Mouse (Mus musculus) heart, postnatal 25 days (tissue): ENCODE measurements at regions not wholly inside any gene's neighbourhood (a gene's known extent, or its start where the extent isn't known, plus 50 kb on each side); places are given as distances from the start of the nearest gene placed in this dataset.

Source experiments
- DNase-seq: peaks from one replicate; pipeline ENCODE4 v3.0.0; 2022; ENCODE audit warnings: low spot score
- intact Hi-C: fragments of 180-260 bp; cut with DNase I; formaldehyde crosslinking; loops from one replicate; pipeline ENCODE4 v1.15.1; 2025

- intact Hi-C loops = loop anchor here (5.0 kb wide), 2 partner anchors 446 to 536 kb away; partner anchors contain the start of gene Ikzf2
These were observed 133.8 kb upstream of the Erbb4 start for GRCm38 (mm10) chr1:69241502-69242214.

GRCm38 (mm10) chr1:69227864-69228263, 120.0 kb upstream of the Erbb4 start:
- intact Hi-C loops = no loop called here
- no peak for DNase-seq

More at GRCm38 (mm10) chr1:69241502-69242214, 133.8 kb upstream of the Erbb4 start:
- peak; percentile 3 for DNase-seq

- intact Hi-C loops = no loop called here
- no peak for DNase-seq
These were observed 105.1 kb upstream of the Erbb4 start for GRCm38 (mm10) chr1:69212896-69213500.

- DNase-seq = no peak
- intact Hi-C loops = no loop called here
These were observed 94.9 kb upstream of the Erbb4 start for GRCm38 (mm10) chr1:69202745-69203144.

GRCm38 (mm10) chr1:69165202-69165601, 57.3 kb upstream of the Erbb4 start:
- intact Hi-C loops = no loop called here
- no peak for DNase-seq
